Mouse (Mus musculus) layer of hippocampus, postnatal 25 days (tissue): ENCODE results near the gene Slc35c1. TPM values are rescaled to one million over a fixed set of nuclear protein-coding genes. Genes with fewer than 3 reads are reported as not detected.

Experiments
- DNase-seq, 2 experiments: peaks; one replicate each; pipeline ENCODE4 v3.0.0; 2022; ENCODE audit warnings: mixed read lengths in 2 of 2, low spot score in 1 of 2; ENCODE audit errors: extremely low spot score in 1 of 2
- total RNA-seq, 2 experiments: library from RNA; stranded (reverse); gene quantifications; 2 replicates each; pipeline ENCODE4 v1.2.3; 2021

Slc35c1 gene
- total RNA-seq, 2 experiments from 2014 or later, result 15.1 to 18.1 TPM

DNA sequence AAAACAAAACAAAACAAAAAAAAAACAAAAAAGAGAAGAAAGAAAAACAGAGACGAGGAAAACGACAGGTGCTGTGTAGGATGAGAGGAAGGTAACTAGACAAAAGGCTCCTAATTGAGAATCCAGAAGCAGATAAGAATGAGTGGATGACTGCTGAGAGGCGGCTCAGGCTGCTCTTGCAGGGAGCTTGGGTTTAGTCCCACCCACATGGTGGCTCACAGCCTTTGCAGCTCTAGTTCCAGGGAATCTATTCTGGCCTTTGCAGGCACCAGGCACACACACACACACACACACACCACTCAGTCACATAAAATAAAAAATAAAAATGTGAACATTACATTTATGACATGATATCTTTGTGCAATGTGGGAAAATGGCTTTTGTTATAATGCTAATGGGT, 21.8 kb downstream of the Slc35c1 start:
- no peak for DNase-seq

DNA sequence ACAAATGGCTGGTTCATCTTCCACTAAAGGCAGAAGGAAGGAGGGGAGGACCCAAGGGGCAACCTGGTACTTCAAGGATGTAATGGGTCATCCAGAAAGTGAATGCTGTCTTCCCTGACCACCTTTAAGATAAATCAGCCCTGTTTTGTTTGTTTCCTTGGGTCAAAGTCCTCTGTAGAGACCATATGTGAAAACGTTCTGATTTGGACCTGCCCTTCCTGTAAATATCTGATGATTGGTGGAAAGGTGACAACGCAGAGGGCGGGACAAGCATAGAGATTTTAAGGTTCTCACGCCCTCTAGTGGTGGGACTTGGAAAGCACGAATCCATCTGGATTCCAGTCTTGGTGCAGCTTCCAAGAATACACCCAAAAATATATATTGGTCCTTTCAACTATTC, 22.5 kb downstream of the Slc35c1 start:
- peak; percentile 60 to 86 for DNase-seq

DNA sequence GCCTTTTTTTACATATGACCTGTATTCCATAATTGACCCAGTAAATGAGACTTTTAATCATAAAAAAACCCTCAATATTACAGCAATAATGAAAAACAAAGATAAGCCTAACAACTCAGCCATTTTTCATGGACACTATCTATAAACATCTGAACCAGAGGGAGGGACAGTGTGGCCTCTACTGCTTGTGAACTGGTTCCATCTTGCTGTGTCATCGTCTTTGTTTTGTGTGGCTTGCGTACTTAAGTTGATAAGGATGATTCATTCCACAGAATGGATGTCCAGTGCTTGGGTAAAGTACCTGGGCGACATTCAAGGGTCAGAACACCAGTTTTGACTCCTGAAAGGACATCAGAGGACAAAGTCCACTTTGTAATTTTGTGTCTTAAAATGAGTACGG, 23.0 kb downstream of the Slc35c1 start:
- DNase-seq, result no peak

DNA sequence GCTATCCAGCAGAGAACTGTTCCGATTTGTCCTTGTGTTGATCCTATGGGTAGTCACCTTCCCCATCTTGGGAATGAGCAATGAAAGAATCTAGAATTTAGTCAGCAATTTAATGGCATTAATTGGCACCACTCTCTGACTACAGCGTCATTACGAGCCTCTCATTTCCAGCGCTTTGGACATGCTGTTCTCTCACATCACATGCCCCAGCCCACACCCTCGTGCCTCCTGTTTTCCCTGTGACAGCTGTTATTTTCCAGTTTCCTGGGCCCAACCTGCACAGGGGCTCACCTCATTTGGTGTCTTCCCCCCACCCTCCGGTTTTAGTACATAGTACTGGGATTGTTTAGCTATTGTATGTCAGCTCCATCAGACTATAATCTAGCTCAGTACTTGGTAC, 25.3 kb downstream of the Slc35c1 start:
- DNase-seq, result no peak

DNA sequence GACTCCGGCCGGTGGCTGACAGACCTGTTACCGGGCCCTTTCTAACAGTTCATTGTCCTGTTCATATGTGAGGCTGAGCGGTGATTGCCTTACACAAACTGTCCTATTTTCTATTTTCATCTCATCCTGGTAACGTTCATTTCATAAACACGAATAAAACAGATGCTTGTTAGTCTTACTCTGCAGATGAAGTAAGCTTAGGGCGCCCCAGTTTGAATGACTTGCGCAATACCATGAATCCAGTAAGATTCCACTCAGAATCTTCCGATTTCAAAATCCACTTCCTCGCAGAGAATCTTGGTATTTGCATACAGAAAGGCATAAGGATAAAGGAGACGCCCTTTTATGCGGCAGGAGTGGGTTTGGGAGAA, 26.0 kb downstream of the Slc35c1 start:
- no peak for DNase-seq

DNA sequence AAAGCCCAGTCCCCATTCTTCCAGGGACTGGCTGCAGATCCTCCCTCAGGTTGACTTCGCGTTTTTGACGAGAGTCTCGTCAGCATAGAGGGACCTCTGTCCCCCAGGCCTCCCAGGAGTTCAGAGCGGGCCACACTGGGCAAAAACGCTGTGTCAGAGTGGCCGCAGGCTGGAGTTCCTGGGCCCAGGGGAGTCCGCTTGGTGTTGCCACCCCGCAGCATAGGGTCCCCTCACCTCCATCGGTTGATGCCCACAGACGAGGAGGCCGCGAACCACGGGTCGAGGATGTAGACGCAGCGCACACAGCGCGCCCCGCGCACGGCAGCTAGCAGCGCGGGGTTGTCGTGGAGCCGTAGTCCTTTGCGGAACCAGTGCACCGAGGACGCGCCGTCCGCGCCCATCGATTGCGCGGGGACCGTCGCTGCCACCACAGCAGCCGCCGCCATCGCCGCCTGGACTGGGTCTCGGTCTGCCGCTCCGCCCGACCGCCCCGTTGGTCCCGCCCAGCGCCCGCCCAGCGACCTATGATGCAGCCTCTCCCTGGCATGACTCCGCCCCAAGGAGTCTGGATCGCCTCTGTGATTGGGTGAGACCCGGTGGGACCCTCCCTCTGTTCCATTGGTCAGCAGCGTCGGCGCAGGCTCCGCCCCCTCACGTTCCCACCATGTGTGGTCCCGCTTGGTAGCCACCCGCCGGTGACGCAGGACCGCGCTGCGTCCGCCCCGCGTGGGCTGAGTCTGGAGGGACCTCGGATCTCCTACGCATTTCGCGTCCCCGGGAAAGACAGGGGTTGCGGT, 26.6 kb downstream of the Slc35c1 start, which contains the start of gene Cry2:
Gene Cry2, minus strand, starts transcription at position 466 of the 797 bp plus-strand sequence.
- DNase-seq, result peak; percentile 91 to 95

DNA sequence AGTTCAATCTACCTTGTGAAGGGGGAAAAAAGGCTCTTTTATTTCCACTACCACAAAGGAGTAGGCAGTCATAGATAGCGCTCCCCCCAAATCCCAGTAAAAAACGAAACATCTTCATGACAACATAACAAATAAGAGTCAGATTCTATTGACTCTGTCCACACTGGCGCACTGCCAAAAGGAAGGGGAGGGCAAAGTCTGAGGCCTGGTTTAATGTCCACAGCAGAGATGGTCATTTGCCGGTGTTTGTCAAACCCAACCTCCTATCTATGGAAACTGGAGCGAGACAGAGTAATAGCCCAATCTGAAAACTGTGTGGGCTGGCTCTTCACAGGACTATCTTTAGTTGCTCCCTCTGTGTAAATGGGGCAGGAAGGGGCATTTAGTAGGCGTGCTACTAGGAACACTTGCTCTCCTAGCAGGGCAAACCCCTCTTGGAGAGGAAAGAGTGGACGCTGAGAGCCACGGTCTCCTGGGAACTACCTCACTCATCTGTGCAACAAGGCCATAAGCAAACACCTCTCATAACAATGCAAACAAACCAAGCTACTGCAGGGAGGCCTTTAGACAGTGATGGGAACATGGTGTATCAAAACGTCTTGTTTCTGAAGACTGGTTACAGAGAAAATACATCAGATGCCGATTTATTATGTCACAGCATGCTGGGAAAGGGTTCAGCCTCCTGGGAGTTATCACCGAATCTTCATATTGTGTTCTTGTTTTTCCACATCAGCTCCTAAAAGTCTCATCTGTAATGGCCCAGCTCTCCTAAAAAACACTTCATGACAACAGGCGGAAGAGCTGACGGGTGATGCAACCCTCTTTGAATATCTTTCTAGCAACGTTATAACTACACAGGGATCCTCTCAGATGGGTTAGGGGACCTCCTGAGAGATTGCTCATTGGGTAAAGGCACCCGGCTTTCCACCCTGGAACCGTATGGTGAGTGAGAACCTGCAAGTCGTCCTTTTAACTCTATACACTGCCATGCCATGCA, 27.7 kb downstream of the Slc35c1 start:
- peak in 1 of 2 experiments; percentile 50 for DNase-seq

DNA sequence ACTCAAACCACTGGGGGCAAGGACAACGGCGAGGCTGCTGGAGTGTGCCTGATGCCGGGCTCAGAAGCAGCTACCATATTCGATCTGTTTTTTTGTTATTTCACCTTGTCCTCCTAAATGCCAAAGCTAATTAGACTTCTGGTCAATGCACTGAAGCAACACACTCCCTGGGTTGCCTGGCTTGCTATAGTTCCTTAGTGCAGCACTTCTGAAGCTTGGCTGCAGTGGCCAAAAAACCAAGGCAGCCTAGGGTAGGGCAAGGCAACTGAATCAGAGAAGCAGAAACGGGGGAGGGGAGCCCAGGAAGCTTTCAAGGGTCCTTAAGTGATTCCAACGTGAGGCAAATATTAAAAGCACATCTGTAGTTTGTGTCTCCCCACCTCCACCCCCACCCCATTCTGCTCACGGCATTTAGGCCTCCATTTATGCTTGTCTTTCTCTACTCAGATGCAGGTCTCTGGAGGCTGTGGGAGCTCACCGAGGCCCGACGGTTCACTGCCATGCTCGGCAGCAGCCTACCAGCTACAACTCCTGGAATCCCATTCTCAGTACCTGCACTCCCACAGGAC, 28.6 kb downstream of the Slc35c1 start:
- no peak for DNase-seq

DNA sequence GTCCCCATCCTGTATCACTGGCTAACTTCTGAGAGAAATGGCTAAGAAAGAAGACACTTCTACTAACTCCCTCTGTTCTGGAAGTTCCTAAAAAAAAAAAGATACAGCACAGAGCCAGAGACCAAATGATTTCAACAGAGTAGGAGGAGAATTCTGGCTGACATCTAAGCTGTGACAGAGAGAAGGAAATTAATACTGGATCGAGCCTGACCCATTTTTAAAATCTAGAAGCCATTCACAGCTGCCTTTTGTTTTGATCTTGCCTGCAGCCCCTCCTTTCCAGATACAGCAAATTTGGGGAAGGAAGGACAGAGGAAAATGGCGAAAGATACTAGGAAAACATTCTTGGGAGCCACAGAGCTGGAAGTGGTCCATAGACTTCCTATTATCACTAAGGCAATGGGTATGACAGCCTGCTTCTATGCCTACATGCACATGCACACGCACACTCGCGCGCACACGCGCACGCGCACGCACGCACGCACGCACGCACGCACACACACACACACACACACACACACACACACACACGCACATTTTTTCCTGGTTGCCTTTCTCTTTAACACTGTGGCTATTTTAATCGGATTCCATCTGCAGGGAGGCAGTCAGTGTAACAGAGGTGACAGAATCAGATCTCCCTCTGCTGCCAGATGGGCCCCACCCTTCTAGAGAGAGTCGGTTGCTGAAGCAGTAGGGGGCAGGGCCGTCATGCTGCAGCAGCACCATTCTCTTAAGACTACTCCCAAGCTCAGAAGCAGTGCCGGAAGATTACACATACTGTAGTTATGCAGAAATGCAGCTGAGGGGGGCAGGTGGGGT, 29.4 kb downstream of the Slc35c1 start:
- peak in 1 of 2 experiments; percentile 39 for DNase-seq

DNA sequence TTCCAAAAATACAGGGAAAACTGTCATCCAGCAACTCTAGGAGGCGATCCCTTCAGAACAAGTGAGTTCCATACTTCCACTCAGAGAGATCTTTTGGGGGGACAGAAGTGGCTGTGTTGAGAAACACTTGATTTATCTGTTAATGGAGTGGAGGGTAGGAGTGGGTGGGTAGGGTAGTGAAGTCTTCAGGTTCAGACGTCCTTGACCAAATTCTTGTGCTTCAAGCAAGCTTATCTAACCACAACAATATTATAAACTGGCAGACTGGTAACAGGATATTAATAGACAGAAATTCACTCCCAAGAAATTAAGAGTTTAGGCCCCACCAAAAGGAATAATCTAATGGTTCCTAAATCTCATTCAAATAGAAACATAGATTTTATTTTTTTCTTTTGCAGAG, 30.2 kb downstream of the Slc35c1 start:
- DNase-seq, result no peak

DNA sequence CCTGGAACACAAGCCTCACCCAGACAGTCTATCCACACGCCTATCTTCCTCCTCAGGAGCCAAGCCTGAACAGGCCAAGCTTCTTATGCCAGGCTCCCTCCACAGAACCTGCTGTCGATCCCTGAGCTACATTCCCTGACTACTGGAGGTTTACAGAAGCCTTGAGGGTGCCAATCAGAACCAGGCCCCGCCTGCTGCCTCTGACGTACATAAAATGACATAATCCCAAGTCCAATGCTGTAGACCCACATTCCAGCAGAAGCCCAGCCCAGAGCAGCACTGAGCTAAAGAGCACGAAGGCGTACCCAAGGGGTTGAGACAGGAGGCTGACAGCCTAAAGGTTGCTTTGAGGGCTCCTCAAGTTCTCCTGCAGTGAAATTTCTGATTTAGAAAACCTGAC, 32.5 kb downstream of the Slc35c1 start:
- peak in 1 of 2 experiments; percentile 61 for DNase-seq

DNA sequence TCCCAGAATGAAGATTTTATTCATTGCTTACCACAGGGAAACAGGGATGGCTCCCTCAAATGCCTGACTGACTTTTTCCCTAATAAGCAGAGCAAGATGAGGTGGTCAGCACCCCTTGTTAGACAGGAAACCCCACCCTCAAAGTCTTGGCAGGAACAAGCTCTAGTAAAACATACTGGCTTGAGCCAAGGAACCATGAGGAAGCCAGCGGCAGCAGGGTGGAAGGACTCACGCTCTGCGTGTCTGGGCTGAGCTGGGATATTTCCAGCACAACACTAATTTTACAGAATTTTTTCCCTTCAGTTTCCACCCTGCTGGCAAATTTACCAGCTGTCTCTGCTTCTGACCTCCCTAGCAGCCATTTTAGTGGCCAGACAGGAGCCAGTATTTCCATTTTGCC, 33.9 kb downstream of the Slc35c1 start:
- DNase-seq, result no peak

DNA sequence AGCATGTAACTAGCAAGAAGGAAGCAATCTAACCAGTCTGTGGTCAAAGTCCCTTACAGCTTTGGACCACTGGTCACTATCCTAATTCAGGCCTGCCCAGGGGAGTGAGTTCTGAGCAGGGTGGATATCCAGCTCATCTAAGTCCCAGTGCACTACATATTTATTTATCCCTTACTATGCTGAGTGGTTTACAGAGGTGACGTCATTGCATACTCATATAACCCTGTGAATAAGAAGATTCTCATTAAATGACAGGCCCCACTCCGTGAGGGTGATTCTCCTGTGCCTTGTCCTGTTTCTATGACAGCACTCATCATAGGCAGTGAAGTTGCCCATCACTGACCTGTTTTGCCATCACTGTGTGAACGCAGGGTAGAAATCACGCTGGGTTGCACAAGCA, 35.0 kb downstream of the Slc35c1 start:
- no peak for DNase-seq

DNA sequence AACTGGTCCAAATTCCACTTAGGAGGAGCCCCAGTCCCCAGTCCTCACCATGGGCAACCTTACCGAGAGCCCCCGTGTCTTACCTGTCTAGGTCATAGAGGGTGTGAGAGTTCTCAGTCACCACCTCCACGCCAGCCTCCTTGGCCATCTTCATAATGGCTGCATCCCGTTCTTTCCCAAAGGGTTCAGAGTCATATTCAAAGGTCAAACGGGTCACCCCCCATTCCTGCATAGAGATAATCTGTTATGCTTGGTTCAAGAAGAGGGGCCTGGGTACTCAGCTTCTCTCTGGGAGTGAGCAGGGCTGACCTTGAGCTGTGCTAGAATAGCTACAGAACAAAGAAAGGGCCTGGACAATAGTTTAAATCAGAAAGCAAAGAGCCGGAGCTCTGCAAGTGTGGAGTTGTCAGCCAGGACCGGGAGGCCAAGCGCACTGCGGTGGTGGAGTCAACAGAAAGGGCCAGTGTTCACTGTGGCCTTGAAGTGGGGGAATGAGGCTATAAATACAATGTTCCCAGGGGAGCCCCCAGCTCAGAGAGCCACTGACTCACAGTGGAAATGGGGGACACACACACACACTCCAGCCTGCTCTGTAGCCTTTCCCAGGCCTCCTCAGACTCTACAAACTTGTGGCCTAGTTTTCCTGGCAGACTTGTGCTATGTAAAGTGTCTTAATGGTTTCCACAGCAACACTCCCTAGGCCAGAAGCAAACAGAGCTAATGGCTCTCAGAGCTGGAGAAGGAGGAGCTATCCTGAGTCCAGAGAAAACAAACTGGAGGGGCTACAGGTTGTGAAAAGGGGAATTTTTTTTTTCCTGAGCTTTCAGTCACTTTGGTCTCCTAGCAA, 35.7 kb downstream of the Slc35c1 start:
- no peak for DNase-seq

DNA sequence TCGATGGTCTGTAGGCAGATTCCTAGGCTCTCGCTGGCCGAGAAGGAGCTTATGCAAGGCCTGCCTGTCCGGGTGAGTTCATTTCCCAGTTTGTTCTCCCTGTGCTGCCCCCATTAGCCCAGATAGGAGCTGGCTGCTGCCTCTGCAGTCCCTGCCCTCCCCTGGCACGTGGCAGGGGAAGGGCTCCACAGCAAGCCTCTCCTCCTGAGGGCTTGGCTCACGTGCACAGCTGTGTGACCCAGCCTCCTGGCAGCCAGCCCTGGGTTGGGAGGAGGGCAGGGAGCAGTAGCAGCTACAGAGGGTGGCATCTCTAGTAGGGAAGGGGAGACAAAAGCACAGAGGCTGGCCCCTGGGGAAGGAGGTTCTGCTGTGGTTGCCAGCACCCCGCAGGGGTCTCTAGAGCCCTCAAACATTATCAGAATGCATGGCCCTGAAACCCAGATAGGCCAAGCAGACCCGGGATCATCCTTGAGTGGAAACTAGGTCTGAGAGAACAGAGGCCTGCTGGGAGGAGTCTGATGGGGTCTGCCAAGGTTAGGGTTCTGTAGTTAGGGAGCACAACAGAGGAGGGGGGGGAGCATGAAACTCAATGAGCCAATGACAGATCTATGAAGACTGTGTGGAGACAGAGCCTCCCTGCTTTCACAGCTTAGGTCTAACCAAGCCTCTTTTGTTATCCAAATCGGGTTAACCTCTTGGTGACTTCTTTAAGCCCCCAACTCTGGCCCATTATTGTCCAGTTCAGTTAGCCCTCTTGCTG, 36.5 kb downstream of the Slc35c1 start:
- DNase-seq, result peak; percentile 72 to 76

DNA sequence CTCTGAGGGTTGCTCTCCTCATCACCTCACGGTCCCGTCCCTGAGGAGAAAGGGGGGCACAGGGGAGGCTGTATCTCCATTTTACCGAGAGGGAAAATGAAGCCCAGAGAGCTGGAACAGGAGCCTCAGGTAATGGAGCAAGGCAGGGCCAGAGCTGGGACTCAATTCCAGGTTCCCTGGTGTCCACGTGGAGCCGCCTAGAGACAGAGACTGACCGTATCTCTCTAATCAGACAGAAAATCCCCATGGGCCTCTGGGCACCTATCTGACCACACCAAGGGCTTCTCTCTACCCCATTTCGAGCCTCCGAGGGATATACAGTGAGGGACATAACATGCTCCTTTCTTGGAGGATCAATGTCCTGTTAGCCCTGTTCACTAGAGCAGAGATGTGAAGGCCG, 37.2 kb downstream of the Slc35c1 start:
- no peak for DNase-seq

DNA sequence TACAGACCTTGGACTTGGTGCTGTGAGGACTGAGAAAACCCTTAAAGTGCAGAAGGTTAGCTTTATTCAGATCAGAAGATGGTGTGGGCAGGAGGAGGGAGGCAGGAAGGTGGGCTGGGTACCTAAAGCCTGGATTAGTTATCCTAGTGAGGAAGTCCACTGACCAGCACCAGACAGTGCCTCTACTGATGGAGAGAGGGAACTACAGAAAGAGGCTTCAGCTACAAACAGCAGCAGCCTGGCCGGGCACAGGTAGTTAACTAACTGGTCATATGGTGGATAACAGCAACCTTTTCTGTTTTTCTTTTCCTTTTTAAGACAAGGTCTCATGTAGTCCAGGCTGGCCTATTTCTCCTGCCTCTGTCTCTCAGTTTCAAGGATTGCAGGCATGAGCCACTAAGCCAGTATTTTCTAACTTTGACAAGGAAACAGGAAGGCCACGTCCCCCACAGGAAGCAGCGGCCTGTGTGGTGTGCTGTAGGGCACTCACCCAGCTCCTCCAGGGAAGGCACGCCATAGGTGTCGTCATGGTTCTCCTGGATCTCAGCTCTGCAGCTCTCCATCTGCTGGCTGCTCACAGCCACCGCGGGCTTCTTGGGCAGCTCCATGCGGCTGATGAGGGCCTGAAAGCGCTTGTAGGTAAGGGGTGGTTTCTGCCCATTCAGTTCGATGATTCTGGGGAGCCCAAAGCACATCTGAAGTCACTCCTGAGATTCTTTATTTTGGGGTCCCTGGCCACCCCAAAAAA, 37.8 kb downstream of the Slc35c1 start:
- DNase-seq, result no peak
